Mouse (Mus musculus): Measurements from ENCODE around the gene Uba5.

Gene Uba5

DNA sequence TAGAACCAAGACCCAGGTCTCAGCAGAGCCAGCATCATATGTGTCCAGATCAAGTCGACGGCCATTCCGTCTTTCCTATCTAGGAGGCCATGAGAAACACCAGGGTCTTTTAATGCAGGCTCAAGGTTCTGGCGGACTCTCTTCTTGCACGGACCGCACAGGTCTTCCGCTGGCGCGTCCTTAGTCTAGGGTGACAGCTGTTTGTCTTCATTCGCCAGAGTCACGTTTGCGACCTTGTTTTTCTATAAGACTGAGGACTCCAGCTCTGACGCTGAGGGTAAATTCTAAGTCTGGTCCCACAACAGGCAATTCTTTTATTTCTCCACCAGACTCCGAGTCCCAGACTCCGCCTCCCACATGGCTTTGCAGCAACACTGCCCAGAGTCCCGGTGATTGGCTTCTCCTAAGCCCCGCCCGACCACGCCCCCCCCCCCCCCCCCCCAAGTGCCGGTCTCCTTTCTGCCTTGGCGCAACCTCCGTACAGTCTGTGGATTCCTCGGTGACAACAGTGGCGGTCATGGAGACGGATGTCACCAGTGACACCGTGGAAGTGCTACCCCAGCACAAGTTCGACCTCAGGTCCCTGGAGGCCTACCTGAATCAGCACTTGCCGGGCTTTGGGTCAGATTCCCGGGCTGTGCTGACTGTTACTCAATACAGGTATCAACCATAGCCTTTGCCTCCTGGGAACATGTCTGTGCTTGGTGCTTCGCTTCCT, 469 bp upstream of the Uba5 start, which contains the start of gene Acad11:
TSS of gene Acad11 (plus strand) at position 134 of the 718 bp plus-strand sequence.
- peak; percentile 83 to 90 for DNase-seq (ENCODE audit: low spot score in 2 of 2)

DNA sequence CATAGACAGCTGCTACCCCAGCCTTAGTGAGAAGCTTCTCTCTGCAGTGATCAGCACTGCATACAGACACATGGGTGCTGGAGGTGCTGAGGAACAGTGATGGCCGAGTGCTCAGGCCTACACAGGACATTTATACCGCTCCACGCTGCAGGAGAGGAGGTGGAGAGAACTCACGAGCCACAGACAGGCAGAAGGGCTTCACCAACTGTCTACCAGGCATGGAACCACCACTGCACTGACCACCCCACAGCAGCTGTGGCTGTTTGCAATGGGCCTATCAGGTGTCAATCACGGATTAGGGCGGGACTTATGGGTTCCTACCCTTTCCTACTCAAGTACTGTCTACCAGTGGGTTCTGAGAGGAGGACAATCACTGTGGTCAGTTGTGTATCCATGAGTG, 11.9 kb downstream of the Uba5 start:
- DNase-seq (ENCODE audit: low spot score in 2 of 2) = no peak

DNA sequence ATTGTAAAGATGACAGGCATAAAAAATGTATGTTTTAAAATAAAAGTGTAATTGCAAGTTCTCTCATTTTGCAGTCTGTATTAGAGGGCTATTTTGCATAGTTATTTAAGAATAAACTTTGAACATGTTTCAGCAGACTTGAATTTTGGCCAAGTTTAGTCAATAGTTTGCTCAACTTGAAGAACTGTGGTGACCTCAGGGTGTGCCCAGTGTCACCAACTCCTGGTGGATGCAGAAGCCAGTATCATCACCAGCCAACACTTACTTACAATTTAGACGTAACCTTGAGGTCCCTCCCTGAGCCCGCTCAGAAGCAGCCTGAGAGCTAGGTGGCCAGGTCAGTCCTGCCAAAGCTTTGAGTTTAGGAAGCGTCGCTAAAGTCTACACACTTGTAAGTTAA, 19.3 kb downstream of the Uba5 start:
- no peak for DNase-seq (ENCODE audit: low spot score in 2 of 2)

DNA sequence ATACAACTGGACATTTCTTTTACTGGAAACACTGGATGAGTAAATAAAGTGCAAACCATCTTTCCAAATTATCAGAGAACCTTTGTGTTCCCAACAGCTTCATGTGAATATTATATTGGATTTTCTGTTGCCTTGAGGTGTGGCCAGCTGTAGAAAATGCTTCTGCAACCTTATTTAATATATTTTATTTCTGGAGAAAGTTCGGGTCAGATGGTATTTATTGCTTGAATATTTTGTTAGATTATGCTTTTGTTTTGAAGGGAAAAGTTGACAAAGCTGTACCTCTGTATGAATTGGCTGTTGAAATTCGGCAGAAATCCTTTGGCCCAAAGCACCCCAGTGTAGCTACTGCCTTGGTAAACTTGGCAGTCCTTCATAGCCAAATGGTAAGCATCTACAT, 22.6 kb downstream of the Uba5 start, which contains the start of gene Gm28305:
TSS of gene Gm28305 (plus strand) at position 301 of the 400 bp plus-strand sequence.
- DNase-seq (ENCODE audit: low spot score in 2 of 2) = no peak

DNA sequence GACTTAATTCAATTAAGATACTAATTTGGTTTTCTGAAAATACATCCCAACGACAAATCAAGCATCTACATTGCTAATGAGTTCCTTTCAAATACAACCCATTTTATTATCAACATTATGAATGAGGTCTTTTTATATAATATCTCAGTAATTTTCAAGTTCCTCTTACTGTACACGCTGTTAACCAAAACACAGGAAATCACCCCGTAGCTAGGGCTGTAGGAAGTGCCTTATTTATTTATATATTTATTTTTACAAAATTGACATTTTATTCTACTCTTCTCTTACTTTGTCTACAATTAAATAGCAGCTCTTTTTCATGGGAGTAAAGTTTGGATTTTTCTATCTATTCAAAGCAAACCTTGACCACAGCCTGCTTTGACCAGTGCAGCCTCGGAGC, 23.2 kb downstream of the Uba5 start:
- DNase-seq (ENCODE audit: low spot score in 2 of 2) = no peak

DNA sequence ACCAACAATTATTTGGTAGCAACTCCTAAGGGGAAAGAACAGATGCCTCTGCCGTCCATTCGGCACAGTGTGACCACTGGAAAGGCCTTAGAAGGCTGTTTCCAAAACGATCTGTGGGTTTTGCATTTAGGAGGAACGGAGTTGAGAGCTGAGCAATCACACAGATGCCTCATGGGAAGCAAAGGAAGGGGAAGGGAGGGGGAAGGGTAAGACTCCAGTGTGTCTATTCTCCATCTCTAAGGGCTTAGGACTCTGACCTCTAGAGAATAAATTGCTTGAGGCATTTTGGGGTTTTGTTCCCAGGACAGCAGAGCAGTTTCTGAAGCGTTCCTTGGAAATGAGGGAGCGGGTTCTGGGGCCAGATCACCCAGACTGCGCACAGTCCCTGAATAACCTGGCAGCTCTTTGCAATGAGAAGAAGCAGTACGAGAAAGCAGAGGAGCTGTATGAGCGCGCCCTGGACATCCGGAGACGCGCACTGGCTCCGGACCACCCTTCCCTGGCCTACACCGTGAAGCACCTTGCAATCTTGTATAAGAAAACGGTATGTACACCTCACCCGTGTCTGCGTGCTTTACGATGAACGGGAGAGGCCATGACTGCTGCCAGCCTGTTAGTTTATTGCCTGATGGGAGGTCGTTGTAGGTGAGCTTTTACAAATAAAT, 23.8 kb downstream of the Uba5 start:
- no peak for DNase-seq (ENCODE audit: low spot score in 2 of 2)

DNA sequence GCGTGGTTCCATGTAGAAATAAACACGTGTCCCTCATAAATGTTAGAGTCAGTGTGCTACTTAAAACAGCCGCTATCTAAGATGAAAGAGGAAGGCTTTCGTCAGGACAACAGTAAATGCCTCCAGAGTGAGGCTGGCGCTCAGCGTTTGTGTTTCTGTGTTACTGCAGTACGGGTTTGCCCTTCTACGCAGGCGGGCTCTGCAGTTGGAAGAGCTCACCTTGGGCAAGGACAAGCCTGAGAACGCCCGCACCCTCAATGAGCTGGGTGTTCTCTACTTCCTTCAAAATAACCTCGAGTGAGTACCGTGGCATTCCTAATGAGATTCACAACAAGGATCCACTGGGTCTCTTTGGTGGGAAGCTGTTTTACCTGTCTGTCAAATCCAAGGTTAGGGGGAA, 24.7 kb downstream of the Uba5 start:
- DNase-seq (ENCODE audit: low spot score in 2 of 2) = no peak

DNA sequence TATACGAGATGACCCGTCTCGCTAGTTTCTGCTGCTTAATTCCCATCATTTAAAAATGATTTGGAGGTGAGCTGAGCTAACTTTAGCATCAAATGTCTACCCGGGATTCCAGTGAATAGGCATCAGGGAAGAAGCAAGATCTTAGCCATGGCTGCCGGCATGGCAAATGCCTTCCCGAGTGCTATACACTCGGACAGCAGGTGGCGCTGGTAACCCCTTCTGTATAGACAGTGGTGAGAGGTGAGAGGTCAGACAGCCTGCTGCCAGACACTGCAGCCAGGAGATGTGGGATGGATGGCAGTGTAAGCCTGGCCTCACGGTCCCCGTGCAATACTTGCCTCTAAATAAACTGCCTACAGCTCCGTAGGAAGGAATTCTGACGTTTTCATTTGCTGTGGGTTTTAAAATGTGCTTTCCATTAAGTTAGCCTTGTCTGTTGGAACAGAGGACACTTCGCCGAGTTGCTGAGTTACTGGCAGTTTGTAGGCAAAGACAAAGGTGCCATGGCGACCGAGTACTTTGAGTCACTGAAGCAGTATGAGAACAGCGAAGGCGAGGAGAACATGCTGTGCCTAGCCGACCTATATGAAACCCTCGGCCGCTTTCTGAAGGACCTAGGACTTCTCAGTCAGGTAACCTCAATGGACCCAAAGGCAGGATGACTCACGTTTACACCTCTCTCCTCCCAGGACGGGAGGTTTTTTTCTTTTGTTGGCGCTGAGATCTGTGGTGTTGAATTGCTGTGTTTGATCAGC, 27.5 kb downstream of the Uba5 start:
- DNase-seq (ENCODE audit: low spot score in 2 of 2) = peak; percentile 28 to 50

DNA sequence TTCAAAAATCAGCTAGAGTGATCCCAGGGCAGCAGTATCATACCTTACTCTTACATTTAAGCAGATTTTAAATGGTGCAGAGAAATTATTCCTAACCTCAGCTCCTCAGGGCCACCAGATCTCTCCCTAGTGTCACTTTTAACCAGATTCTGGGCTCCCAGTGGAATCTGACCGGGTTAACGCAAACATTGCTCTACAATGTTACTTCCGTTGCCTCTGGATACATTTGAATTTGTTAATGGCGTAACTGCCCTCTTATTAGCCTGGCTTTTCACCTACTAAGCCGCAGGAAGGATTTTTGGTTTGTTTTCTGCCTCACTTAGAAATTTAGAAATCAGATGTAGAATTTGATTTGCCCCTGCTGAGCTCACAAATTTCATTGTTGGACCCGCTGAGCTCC, 28.2 kb downstream of the Uba5 start:
- no peak for DNase-seq (ENCODE audit: low spot score in 2 of 2)

DNA sequence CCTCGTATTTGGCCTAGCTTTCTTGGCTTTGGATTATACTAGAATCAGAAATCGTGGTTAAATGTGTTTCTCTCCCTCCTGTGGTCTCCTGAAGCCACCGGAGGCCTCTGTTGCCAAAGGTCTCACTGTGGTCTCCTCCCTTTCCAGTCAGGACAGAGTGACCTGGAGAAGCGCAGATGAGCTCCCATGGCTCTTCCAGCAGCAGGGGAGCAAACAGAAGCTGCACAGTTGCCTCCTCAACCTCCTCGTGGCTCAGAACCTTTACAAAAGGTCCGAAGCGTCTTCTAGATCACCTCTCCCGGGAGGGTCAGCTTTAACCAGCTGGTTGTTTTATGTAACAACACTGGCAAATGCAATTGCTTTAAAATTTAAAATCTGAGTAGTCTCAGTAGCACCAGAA, 28.7 kb downstream of the Uba5 start:
- no peak for DNase-seq (ENCODE audit: low spot score in 2 of 2)

DNA sequence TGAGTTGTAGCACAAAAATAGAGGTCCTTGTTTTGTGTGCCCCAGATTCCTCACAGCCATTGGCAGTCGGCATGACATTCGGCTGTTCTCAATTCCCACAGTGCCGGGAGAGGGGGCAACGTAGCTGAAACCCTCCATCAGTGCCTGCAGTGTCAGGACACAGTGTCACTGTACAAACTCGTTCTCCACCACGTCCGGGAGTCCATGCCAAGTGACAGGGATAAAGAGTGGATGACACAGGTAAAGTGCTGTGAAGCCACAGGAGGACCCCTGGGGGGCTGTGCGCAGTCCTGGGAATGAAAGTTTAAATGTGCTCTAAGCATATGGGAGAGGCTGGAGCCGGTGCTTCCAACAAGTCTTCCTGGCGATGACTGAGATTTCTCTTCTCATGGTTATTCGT, 33.1 kb downstream of the Uba5 start:
- DNase-seq (ENCODE audit: low spot score in 2 of 2) = no peak

DNA sequence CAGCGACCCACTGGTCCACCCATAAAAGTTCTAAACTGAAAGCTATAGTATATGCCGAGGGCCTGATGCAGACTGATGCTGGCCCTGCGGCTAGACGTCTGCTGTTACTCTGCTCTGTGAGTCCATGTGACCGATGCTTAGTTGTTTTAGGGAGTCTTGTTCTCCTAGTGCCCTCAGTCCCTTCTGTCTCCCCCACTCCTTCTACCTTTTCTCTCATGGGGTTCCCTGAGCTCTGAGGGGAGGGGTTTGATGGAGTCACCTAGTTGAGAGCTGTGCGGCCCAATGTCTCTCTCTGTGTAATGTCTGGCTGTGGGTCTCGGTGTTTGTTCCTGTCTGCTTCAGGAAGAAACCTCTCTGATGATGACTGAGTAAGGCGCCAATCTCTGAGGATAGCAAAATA, 35.7 kb downstream of the Uba5 start:
- DNase-seq (ENCODE audit: low spot score in 2 of 2) = no peak

DNA sequence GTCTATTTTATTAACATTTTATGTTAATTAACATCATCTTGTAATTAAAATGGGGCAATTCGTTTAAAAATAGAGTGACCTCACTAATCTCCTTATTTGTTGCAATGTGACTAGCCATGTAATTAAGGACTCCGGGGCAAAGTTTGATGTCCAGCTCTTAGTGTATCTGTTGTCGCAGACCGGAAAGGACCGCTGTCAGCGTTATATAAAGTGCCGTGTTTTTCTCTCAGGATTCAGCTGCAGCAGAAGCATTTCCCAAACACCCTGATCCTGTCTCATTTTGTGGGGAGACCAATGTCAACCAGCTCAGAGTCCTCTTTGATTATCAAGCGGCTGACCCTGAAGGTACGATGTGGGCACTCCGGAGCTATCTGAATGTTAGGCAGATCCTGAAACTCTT, 41.9 kb downstream of the Uba5 start:
- no peak for DNase-seq (ENCODE audit: low spot score in 2 of 2)

DNA sequence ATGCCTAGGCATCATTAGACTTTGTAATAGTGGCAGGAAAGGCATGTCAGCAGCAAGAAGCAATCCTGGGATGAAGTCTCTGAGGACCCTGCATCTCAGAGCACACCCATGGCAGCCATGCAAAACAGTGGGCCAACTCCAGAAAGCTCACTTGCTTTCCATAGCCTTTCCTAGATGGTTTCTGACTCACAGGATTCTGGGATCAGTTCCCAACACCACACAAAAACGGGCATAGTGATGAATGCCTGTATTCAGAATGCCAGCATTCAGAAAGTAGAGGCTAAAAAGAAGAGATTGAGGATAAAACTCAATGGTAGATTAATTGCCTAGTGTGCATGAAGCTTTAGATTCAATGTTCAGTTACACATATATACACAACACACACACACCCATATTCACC, 48.4 kb downstream of the Uba5 start:
- no peak for DNase-seq (ENCODE audit: low spot score in 2 of 2)

DNA sequence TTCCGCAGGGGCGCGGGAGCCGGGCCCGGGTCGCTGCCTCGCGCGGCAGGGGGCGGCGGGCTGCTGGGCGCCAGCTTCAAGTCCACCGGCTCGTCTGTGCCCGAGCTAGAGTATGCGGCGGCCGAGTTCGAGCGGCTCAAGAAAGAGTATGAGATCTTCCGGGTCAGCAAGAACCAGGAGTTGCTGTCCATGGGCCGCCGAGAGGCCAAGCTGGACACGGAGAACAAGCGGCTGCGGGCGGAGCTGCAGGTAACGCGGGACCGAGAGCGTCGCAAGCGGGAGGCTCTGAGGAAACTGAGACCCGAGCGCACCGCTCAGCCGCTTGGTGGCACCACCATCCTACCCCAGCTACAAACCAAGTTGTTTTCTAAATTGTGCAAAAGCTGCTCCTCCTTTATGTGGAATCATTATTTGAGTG, 60.0 kb downstream of the Uba5 start:
- no peak for DNase-seq (ENCODE audit: low spot score in 2 of 2)

DNA sequence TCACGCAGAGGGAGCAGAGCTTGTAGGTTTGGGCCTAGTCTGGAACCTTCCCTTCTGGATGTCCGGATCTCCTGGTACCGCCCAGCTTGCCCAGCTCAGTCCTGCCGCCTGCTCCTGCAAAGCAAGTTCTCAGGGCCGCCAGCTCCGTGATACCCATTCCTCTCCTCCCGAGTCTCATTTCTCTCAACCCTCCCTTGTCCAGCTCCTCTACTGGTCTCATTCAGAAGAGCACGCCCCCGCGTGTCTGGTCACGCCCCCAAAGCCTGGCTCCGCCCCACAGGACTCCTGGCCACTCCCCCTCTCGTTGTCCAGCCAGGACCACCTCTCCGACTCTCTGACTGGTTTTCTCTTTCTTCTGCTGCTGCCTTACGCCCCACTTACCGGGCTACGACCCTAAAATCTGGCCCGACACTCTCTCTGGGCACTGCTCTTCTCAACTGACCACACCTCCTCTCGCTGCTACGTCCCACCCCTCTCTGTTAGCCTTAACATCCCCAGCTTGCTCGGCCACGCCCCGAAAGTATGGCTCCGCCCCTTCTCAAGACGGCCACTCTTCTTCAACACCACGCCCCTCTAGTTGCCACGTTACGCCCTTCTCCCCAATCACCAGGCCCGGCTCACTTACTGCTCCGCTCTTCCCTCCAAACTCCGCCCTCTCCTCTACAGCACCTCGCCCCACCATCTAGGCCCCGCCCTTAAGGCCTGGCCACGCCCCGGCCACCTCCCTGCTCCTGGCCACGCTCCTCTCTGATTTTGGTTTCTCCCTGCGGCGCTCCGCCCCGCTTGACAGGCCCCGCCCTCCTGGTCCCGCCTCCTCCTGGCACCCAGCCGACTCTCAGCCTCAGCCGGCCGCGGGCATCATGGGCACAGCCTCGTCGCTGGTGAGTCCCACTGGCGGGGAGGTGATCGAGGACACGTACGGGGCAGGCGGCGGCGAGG, 60.7 kb downstream of the Uba5 start, which contains the start of gene Nphp3:
TSS of gene Nphp3 (plus strand) at position 624 of the 939 bp plus-strand sequence.
- peak; percentile 100 for DNase-seq (ENCODE audit: low spot score in 2 of 2)

DNA sequence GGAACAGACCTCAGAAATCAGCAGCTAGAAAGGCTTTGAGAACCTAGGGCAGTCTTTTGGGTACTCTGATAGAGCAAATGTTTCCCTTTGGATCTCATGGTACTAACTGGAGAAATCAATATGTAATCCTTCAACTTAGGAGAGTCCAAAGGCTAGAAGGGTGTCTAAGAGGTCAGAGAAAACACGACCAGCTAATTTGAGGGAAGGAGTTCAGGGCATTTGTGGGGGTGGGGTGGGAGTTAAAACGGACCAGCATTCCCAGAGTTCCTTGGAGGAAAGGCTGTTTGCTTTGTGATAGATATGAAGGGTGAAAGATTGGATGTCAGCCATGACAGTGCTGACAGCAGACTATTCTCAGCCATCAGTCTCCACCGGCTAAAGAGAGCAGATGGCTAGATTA, 62.3 kb downstream of the Uba5 start:
- no peak for DNase-seq (ENCODE audit: low spot score in 2 of 2)

All from heart, adult 9 months (tissue).